Mouse (Mus musculus): ENCODE data around the gene Fam98b.

Gene Fam98b

GRCm38 (mm10) chr2:117303391-117304350, 54.1 kb downstream of the Fam98b start:
- DNase-seq (ENCODE audit: low read depth, low spot score), result no peak

GRCm38 (mm10) chr2:117304941-117305340, 55.4 kb downstream of the Fam98b start:
- DNase-seq (ENCODE audit: low read depth, low spot score), result no peak

- no peak for DNase-seq (ENCODE audit: low read depth, low spot score)
Measured at GRCm38 (mm10) chr2:117307959-117308358, 58.4 kb downstream of the Fam98b start.

- no peak for DNase-seq (ENCODE audit: low read depth, low spot score)
Measured at GRCm38 (mm10) chr2:117309046-117309445, 59.5 kb downstream of the Fam98b start.

- no peak for DNase-seq (ENCODE audit: low read depth, low spot score)
Measured at GRCm38 (mm10) chr2:117311349-117311748, 61.8 kb downstream of the Fam98b start.

GRCm38 (mm10) chr2:117312030-117312429, 62.5 kb downstream of the Fam98b start:
- no peak for DNase-seq (ENCODE audit: low read depth, low spot score)

- DNase-seq (ENCODE audit: low read depth, low spot score), result no peak
Measured at GRCm38 (mm10) chr2:117312441-117312895, 62.9 kb downstream of the Fam98b start.

GRCm38 (mm10) chr2:117313586-117314235, 64.2 kb downstream of the Fam98b start:
- no peak for DNase-seq (ENCODE audit: low read depth, low spot score)

GRCm38 (mm10) chr2:117318991-117319390, 69.5 kb downstream of the Fam98b start:
- DNase-seq (ENCODE audit: low read depth, low spot score), result no peak
